Mouse (Mus musculus): ENCODE results near the gene Dcps. TPM values are rescaled to one million over a fixed set of nuclear protein-coding genes. Genes with fewer than 3 reads are reported as not detected.

Dcps gene
- polyA plus RNA-seq, 1 experiment from 2014 or later: 61.5 TPM

DNA sequence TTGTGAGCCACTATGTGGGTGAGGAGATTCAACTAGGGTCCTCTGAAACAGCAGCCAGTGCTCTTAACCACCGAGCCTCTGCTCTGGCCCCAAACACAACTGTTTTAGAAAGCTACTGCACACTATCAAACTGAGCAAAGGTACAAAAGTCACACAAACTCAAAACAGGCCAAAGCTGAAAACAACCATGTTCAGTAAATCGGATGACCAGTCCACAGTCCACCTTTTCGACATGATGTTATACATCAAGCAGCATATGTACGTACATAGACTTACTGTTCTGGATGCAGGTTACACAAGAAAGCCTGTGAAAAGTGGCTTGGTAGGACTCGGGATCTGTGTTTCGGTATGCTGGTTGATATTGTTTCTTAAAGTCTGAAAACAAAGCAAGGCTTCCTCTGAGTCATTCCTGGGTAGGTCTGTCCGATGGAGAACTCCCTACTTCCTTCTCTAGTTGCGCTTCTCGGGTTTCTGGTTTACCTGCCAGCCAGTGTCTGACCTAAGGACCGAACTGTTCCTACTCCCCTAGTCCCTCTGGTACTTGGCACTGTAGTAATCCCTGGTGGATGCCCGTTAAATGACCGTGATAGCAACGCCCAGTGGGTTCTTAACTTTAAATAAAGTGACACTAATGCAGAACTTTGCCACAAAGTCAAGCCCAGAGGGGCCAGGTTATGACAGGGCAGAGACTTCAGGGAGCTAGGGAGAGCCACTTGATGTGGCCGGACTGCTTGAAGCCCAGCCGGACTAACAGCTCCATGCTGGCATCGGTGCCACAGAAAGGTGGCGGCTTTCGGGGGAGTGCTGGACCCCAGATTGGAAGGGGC, 23.3 kb upstream of the Dcps start:
- peak overlapping the region; percentile 86 for H3K9ac ChIP-seq
- H3K4me2 ChIP-seq: peak overlapping the region; percentile 74
- H3K9me3 ChIP-seq (replicated peaks): no peaks in the 10 kb centered on the region
- peak; percentile 52; the same call in 1 of the 2 replicates for ATAC-seq (ENCODE audit: insufficient number of reproducible peaks, low FRiP score)
- whole genome bisulfite sequencing: 24% methylated on average over 18 of the region's 18 CpGs
- H3K27me3 ChIP-seq (replicated peaks): no peaks in the 10 kb centered on the region
- peaks cover under 1% of the 10 kb centered on the region; the same call in 1 of the 2 replicates for H3K36me3 ChIP-seq
- peak overlapping the region; percentile 80 for H3K4me3 ChIP-seq
- H3K27ac ChIP-seq (ENCODE audit: poor library complexity, severe bottlenecking): no peak overlapping the region
- peaks cover 19% of the 10 kb centered on the region for H3K4me1 ChIP-seq (replicated peaks)

DNA sequence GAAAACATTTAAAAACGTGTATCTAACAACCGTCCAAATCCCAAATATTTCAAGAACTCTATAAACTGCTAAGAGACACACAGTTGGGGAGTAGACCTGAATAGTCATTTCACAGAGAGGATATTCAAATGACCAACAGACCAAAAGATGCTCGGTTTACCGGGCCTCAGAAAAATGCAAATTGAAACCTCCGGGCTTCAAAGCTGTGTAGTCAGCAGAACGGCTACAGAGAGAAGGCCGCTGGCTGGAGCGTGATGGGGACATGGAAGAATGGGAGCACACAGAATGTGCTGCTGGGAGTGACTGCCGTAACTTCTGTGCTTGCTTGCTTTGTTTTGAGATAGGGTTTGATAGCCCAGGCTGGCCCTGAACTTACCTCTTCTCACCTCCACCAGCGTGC, 22.5 kb upstream of the Dcps start:
- H3K27me3 ChIP-seq (replicated peaks): no peaks in the 10 kb centered on the region
- no peak overlapping the region for H3K9ac ChIP-seq
- H3K4me1 ChIP-seq (replicated peaks): peaks cover 14% of the 10 kb centered on the region
- H3K9me3 ChIP-seq (replicated peaks): no peaks in the 10 kb centered on the region
- H3K36me3 ChIP-seq: no peaks in the 10 kb centered on the region
- no peak overlapping the region for H3K4me2 ChIP-seq
- ATAC-seq (ENCODE audit: insufficient number of reproducible peaks, low FRiP score): no peak
- 81% methylated on average over 10 of the region's 10 CpGs for WGBS
- no peak overlapping the region for H3K4me3 ChIP-seq
- no peak overlapping the region for H3K27ac ChIP-seq (ENCODE audit: poor library complexity, severe bottlenecking)

- H3K4me2 ChIP-seq: no peak overlapping the region
- WGBS: 78% methylated on average over 3 of the region's 3 CpGs
- no peak overlapping the region for H3K9ac ChIP-seq
These were observed 21.8 kb upstream of the Dcps start for GRCm38 (mm10) chr9:35197625-35198024.

DNA sequence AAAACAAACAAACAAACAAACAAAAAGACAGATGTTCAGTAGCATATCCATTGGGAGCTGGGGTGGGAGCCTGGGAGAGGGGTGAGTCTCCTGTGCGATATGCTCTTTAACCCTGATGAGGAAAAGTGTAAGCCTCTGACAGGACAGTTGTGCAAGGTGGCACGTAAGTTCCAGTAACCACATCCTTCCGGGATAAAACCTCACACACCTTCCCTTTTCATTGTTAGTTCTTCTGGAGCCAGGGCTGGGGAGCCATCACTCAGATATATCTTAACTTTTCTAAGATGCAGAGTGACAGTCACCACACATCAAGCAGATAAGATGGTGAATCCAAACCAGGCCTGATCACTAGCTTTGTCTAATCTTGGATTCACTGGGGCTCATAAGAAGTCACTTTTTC, 18.2 kb upstream of the Dcps start:
- 88% methylated on average over 3 of the region's 3 CpGs for WGBS
- Histone ChIP-seq H3K4me3 (no peak overlapping the region), H3K27ac (ENCODE audit: poor library complexity, severe bottlenecking) (no peak overlapping the region), H3K4me2 (no peak overlapping the region), H3K9me3 (replicated peaks) (no peaks in the 10 kb centered on the region), H3K27me3 (replicated peaks) (no peaks in the 10 kb centered on the region), H3K36me3 (peaks cover 19% of the 10 kb centered on the region), H3K9ac (no peak overlapping the region), H3K4me1 (replicated peaks) (no peaks in the 10 kb centered on the region)
- ATAC-seq (ENCODE audit: insufficient number of reproducible peaks, low FRiP score): no peak

More at GRCm38 (mm10) chr9:35197625-35198024, 21.8 kb upstream of the Dcps start:
- no peaks in the 10 kb centered on the region for H3K36me3 ChIP-seq
- ATAC-seq (ENCODE audit: insufficient number of reproducible peaks, low FRiP score): no peak
- no peaks in the 10 kb centered on the region for H3K9me3 ChIP-seq (replicated peaks)
- no peak overlapping the region for H3K27ac ChIP-seq (ENCODE audit: poor library complexity, severe bottlenecking)
- no peaks in the 10 kb centered on the region for H3K27me3 ChIP-seq (replicated peaks)
- H3K4me1 ChIP-seq (replicated peaks): peaks cover 8% of the 10 kb centered on the region
- no peak overlapping the region for H3K4me3 ChIP-seq

DNA sequence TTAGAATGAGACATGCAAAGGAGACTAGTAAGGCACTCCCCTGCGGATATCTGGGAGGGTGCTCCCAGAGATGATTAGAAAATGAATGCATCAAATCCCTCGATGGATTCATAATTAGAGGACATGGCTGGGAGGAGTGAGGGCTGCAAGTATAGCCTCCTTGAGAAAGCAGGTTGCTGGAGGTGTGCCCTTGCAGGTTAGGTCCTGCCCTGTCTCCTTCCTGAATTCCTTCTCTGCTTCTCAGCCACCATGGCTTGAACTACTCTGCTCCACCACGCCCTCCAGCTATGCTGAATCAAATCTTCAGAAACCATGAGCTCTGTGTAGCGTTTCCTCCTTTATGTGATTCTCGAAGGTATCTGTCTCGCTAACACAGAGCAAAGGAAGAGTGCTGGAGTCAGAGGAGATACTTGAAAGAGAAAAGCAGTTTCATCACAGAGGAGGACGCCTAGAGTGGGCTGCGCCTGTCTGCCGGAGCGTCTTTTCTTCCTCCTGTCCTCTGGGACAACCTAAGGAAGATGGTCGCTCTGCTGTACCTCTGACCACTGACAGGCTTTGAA, 17.2 kb upstream of the Dcps start:
- Histone ChIP-seq H3K9me3 (replicated peaks) (no peaks in the 10 kb centered on the region), H3K4me1 (replicated peaks) (no peaks in the 10 kb centered on the region; the same call in 1 of the 2 replicates), H3K4me2 (no peak overlapping the region), H3K4me3 (no peak overlapping the region), H3K9ac (no peak overlapping the region), H3K27me3 (replicated peaks) (no peaks in the 10 kb centered on the region), H3K27ac (ENCODE audit: poor library complexity, severe bottlenecking) (no peak overlapping the region), H3K36me3 (peaks cover 29% of the 10 kb centered on the region)
- no peak for ATAC-seq (ENCODE audit: insufficient number of reproducible peaks, low FRiP score)
- 77% methylated on average over 11 of the region's 11 CpGs for WGBS

DNA sequence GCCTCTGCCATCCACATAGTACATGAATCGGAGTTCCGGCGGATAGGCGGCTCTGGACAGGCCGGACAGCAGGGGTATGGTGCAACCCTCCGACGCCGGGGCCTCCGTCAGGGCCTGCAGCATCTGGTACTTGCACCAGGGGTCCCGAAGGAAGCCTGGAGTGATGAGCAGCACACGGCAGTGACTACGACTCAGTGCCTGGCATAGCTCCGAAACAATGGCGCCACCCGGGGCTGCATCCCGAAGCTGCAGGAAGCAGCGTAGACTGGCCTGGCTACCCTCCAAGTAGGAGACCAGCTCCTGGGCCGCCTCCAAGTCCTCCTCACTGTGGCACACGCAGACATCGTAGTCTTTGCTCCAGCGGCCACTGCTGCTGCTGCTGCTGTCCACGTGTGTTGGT, 12.8 kb upstream of the Dcps start:
- no peaks in the 10 kb centered on the region; the same call in 1 of the 2 replicates for H3K4me1 ChIP-seq (replicated peaks)
- no peak overlapping the region for H3K27ac ChIP-seq (ENCODE audit: poor library complexity, severe bottlenecking)
- peaks cover 45% of the 10 kb centered on the region for H3K36me3 ChIP-seq
- no peak overlapping the region for H3K9ac ChIP-seq
- H3K4me3 ChIP-seq: no peak overlapping the region
- ATAC-seq (ENCODE audit: insufficient number of reproducible peaks, low FRiP score): peak; percentile 51; the same call in 1 of the 2 replicates
- H3K4me2 ChIP-seq: no peak overlapping the region
- no peaks in the 10 kb centered on the region for H3K9me3 ChIP-seq (replicated peaks)
- 77% methylated on average over 22 of the region's 22 CpGs for WGBS
- no peaks in the 10 kb centered on the region for H3K27me3 ChIP-seq (replicated peaks)

- Histone ChIP-seq H3K9me3 (replicated peaks) (no peaks in the 10 kb centered on the region), H3K9ac (no peak overlapping the region), H3K4me1 (replicated peaks) (no peaks in the 10 kb centered on the region; the same call in 1 of the 2 replicates), H3K27ac (ENCODE audit: poor library complexity, severe bottlenecking) (no peak overlapping the region), H3K27me3 (replicated peaks) (no peaks in the 10 kb centered on the region), H3K4me2 (no peak overlapping the region), H3K36me3 (peaks cover 45% of the 10 kb centered on the region), H3K4me3 (no peak overlapping the region)
- 85% methylated on average over 10 of the region's 10 CpGs for WGBS
- no peak for ATAC-seq (ENCODE audit: insufficient number of reproducible peaks, low FRiP score)
These were observed 11.6 kb upstream of the Dcps start for GRCm38 (mm10) chr9:35187351-35187903.

DNA sequence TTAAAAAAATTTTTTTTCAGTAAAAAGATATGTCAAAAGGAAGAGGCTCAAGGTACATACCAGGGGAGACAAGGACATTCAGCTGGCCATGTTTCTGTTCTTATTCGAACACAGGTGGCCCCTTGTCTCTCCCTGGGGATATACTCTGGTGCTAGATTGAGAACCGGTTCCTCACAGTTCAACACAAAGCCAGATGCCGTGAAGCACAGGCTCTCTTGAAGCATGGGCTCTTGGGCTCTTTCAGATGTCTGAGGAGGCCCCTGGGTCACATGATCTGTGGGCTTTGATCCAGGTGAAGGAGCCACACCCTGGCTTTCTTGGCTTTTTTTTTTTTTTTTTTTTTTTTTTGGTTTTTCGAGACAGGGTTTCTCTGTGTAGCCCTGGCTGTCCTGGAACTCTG, 10.6 kb upstream of the Dcps start:
- no peak overlapping the region for H3K9ac ChIP-seq
- H3K4me1 ChIP-seq (replicated peaks): no peaks in the 10 kb centered on the region; the same call in 1 of the 2 replicates
- 84% methylated on average over 3 of the region's 4 CpGs for WGBS

GRCm38 (mm10) chr9:35183359-35183758, 7.5 kb upstream of the Dcps start:
- Histone ChIP-seq H3K4me1 (replicated peaks) (no peaks in the 10 kb centered on the region), H3K4me3 (no peak overlapping the region), H3K9me3 (replicated peaks) (no peaks in the 10 kb centered on the region), H3K36me3 (peaks cover 19% of the 10 kb centered on the region), H3K4me2 (no peak overlapping the region), H3K27ac (ENCODE audit: poor library complexity, severe bottlenecking) (no peak overlapping the region), H3K9ac (no peak overlapping the region), H3K27me3 (replicated peaks) (no peaks in the 10 kb centered on the region)
- WGBS: 64% methylated on average over 5 of the region's 5 CpGs
- ATAC-seq (ENCODE audit: insufficient number of reproducible peaks, low FRiP score): no peak

More for the DNA sequence above, 10.6 kb upstream of the Dcps start:
- Histone ChIP-seq H3K36me3 (peaks cover 42% of the 10 kb centered on the region), H3K4me3 (no peak overlapping the region), H3K27ac (ENCODE audit: poor library complexity, severe bottlenecking) (no peak overlapping the region), H3K27me3 (replicated peaks) (no peaks in the 10 kb centered on the region), H3K4me2 (no peak overlapping the region), H3K9me3 (replicated peaks) (no peaks in the 10 kb centered on the region)
- no peak for ATAC-seq (ENCODE audit: insufficient number of reproducible peaks, low FRiP score)

- ATAC-seq (ENCODE audit: insufficient number of reproducible peaks, low FRiP score): no peak
- no peak overlapping the region for H3K27ac ChIP-seq (ENCODE audit: poor library complexity, severe bottlenecking)
- WGBS: 66% methylated on average over 2 of the region's 2 CpGs
These were observed 7.0 kb upstream of the Dcps start for GRCm38 (mm10) chr9:35182832-35183231.

DNA sequence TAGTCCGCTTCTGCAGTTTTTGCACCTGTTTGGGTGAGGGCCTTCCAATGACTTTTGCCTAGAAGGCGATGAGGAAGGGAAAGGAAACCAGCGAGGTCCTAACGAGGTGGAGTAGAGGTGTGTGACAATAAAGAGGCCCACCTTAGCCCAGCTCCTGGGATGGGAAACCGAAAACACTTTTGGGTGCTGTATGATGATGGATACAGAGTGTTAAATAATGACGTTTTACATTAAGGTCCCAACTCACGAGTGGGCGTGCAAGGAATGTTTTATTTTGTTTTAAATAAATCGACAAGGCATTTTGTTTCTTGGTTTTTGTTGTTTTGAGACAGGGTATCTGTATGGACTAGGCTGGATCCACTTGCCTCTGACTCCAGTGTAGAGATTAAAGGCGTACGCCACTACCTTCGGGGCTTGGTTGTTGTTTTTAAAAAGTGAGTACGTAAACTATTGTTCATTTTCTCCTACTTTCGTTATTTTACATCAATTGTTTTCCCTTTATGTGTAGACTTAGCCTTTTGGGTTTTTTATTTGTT, 331 bp upstream of the Dcps start:
- Histone ChIP-seq H3K36me3 (no peaks in the 10 kb centered on the region), H3K27me3 (replicated peaks) (no peaks in the 10 kb centered on the region), H3K4me2 (peak overlapping the region; percentile 85), H3K27ac (ENCODE audit: poor library complexity, severe bottlenecking) (no peak overlapping the region), H3K4me1 (replicated peaks) (0 out of 2 replicates have a peak, but pooled peaks cover 8% of the 10 kb centered on the region), H3K9me3 (replicated peaks) (no peaks in the 10 kb centered on the region), H3K9ac (no peak overlapping the region; the same call in 1 of the 2 replicates), H3K4me3 (peak overlapping the region; percentile 74)
- no peak; the same call in 1 of the 2 replicates for ATAC-seq (ENCODE audit: insufficient number of reproducible peaks, low FRiP score)
- 48% methylated on average over 14 of the region's 14 CpGs for WGBS

More at GRCm38 (mm10) chr9:35182832-35183231, 7.0 kb upstream of the Dcps start:
- no peak overlapping the region for H3K4me3 ChIP-seq
- no peaks in the 10 kb centered on the region for H3K4me1 ChIP-seq (replicated peaks)
- peaks cover 14% of the 10 kb centered on the region for H3K36me3 ChIP-seq
- no peaks in the 10 kb centered on the region for H3K9me3 ChIP-seq (replicated peaks)
- no peak overlapping the region for H3K4me2 ChIP-seq
- H3K27me3 ChIP-seq (replicated peaks): no peaks in the 10 kb centered on the region
- no peak overlapping the region for H3K9ac ChIP-seq

Data from heart, embryonic 12.5 days (tissue).